Mouse (Mus musculus) lung, embryonic 16.5 days (tissue): ENCODE measurements at regions not wholly inside any gene's neighbourhood (a gene's known extent, or its start where the extent isn't known, plus 50 kb on each side); places are given as distances from the start of the nearest gene placed in this dataset.

Source experiments
- ATAC-seq: fragments of 200-750 bp; cut with Nextera tagmentation; 2 replicates; pipeline ENCODE4 v1.8.0; 2017; ENCODE audit warnings: low read depth, mild to moderate bottlenecking, moderate library complexity
- H3K27ac ChIP-seq: fragments of 300-500 bp; sonication (generic); 2 replicates; pipeline ENCODE4 v1.5.1; 2014; ENCODE audit warnings: mild to moderate bottlenecking, control low read depth, low read length
- H3K27me3 ChIP-seq: fragments of 300-500 bp; sonication (generic); 2 replicates; pipeline ENCODE4 v1.6.1; 2014; ENCODE audit warnings: low read depth, low read length, mixed read lengths; ENCODE audit not compliant: control insufficient read depth, insufficient read depth
- H3K36me3 ChIP-seq: fragments of 300-500 bp; sonication (generic); 2 replicates; pipeline ENCODE4 v1.6.1; 2014; ENCODE audit warnings: low read length; ENCODE audit not compliant: control insufficient read depth, insufficient read depth
- H3K4me1 ChIP-seq: fragments of 300-500 bp; sonication (generic); replicated peaks from 2 replicates; pipeline ENCODE4 v1.6.1; 2014; ENCODE audit warnings: low read length, mixed read lengths; ENCODE audit not compliant: control insufficient read depth, insufficient read depth
- H3K4me2 ChIP-seq: fragments of 300-500 bp; sonication (generic); 2 replicates; pipeline ENCODE4 v1.6.1; 2014; ENCODE audit warnings: low read depth, low read length, control low read depth
- H3K4me3 ChIP-seq: fragments of 300-500 bp; sonication (generic); 2 replicates; pipeline ENCODE4 v1.5.1; 2014; ENCODE audit warnings: mild to moderate bottlenecking, low read length, control low read depth
- H3K9ac ChIP-seq: fragments of 300-500 bp; sonication (generic); 2 replicates; pipeline ENCODE4 v1.6.1; 2014; ENCODE audit warnings: low read length, control low read depth
- H3K9me3 ChIP-seq: fragments of 300-500 bp; sonication (generic); 2 replicates; pipeline ENCODE4 v1.6.1; 2016; ENCODE audit warnings: low read length; ENCODE audit not compliant: control insufficient read depth
- WGBS: fragments of 180-500 bp; shearing (Covaris S2); extraction: QIAGEN DNeasy Blood & Tissue Kit; methylation state at CpG from one replicate; pipeline ENCODE4 v1.1.7; 2014; 5-methylcytosine and 5-hydroxymethylcytosine counted together

DNA sequence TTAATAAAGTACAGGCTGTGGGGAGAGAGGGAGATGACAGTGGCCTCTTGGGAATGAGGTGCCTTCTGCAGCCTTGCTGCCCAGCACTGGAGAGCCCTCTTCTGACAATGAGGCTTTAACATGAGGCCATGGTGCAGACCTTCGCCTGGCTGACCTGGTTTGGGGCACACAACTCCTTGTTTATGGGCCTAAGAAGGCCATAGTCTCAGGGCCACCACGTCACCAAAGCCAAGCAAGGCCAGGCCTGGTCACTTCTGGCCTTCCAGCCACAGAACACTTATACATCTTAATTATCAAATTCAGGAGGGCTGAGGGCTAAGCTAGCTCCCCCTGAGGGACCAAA lies 70.7 kb upstream of the Ptpn1 start:
- Histone ChIP-seq H3K27ac (peak overlapping the region; percentile 92), H3K4me3 (no peak overlapping the region), H3K4me1 (peaks cover 55% of the 10 kb centered on the region), H3K4me2 (no peak overlapping the region), H3K9me3 (no peaks in the 10 kb centered on the region), H3K27me3 (no peaks in the 10 kb centered on the region), H3K9ac (peak overlapping the region; percentile 29; the same call in 1 of the 2 replicates), H3K36me3 (no peaks in the 10 kb centered on the region)
- no peak for ATAC-seq
- WGBS, result 88% methylated on average over 2 of the region's 2 CpGs

DNA sequence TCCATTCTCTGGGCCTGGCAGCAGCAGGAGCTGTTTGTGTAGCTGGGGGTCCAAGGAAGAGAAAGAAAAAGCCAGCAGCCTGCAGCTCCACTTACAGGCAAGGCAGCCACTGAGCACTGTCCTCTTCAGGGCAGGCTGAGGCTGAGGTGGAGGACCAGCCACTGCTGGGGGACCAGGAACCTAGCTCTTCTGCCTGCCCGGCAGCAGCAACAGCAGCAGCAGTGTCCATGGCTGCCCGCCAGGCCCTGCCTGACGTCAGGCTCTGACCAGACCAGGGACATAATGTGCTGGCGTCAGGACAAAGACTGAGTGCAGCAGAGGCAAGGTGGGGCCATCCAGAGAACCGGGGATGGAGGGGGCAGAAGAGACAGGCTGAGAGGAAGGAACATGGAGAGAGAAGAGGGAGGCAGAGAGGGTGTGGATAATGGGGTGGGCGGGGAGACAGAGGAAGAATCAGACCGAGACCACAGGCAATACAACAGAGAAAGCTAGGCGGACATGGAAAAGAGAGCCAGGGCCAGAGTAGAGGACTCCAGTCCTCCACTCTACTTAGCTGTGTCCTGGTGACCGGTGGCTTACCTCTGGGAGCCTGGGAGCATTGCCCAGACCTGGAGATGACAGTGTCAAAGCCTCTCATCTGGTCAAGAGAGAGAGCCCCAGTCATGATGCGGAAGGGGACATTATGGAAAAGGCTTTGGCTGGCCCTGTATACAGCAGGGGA lies 71.2 kb upstream of the Ptpn1 start:
- no peak overlapping the region for H3K4me2 ChIP-seq
- peak overlapping the region; percentile 59 for H3K9ac ChIP-seq
- ATAC-seq, result peak; percentile 92
- H3K27me3 ChIP-seq, result no peaks in the 10 kb centered on the region
- WGBS, result 31% methylated on average over 10 of the region's 10 CpGs
- H3K27ac ChIP-seq, result peak overlapping the region; percentile 92
- H3K4me3 ChIP-seq, result no peak overlapping the region
- peaks cover 52% of the 10 kb centered on the region for H3K4me1 ChIP-seq
- no peaks in the 10 kb centered on the region for H3K9me3 ChIP-seq
- H3K36me3 ChIP-seq, result no peaks in the 10 kb centered on the region

DNA sequence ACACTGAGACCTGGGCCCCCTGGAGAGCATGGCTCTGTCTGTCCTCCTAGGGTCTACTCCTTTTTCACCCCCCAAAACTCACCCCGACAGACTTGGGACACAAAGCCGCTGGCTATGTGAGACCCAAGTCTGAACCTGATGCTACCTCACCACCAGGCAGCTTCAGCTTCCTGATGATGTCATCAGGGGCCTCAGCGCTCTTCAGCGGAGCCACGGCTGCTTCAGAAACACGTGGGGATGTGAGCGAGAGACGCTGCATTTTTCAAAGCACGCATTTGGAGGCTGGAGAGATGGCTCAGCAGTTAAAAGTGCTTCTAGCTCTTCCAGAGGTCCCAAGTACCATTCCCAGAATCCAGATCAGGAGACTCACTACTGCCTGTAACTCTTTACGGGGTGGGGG lies 72.3 kb upstream of the Ptpn1 start:
- Histone ChIP-seq H3K9me3 (no peaks in the 10 kb centered on the region), H3K4me2 (no peak overlapping the region), H3K36me3 (no peaks in the 10 kb centered on the region), H3K4me3 (no peak overlapping the region), H3K4me1 (peaks cover 41% of the 10 kb centered on the region), H3K9ac (no peak overlapping the region), H3K27me3 (no peaks in the 10 kb centered on the region), H3K27ac (peak overlapping the region; percentile 92; the same call in 1 of the 2 replicates)
- no peak for ATAC-seq
- 36% methylated on average over 10 of the region's 10 CpGs for WGBS

DNA sequence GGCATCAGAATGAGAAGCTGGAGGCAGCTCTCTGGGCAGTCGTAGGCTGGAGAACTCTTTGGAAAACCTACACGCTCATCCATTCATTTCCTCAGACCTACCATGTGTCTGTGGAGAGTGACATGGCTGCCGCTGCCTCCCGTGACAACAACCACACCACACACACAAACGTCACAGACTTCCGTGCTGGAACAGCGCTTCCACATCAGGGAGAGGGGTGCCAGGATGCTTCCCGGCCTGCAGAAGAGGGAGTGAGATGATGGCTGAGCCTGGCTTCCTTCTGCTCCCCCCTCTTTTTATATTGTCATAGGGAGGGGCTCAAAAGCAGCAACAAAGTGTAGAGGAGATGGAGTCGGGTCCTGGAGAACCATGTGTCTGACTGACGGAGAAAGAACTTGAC lies 73.5 kb upstream of the Ptpn1 start:
- no peak overlapping the region for H3K27ac ChIP-seq
- H3K4me2 ChIP-seq, result no peak overlapping the region
- no peak for ATAC-seq
- H3K4me3 ChIP-seq, result no peak overlapping the region
- no peaks in the 10 kb centered on the region for H3K27me3 ChIP-seq
- no peaks in the 10 kb centered on the region for H3K36me3 ChIP-seq
- WGBS, result 65% methylated on average over 10 of the region's 10 CpGs
- H3K4me1 ChIP-seq, result peaks cover 29% of the 10 kb centered on the region
- H3K9me3 ChIP-seq, result no peaks in the 10 kb centered on the region
- no peak overlapping the region for H3K9ac ChIP-seq

DNA sequence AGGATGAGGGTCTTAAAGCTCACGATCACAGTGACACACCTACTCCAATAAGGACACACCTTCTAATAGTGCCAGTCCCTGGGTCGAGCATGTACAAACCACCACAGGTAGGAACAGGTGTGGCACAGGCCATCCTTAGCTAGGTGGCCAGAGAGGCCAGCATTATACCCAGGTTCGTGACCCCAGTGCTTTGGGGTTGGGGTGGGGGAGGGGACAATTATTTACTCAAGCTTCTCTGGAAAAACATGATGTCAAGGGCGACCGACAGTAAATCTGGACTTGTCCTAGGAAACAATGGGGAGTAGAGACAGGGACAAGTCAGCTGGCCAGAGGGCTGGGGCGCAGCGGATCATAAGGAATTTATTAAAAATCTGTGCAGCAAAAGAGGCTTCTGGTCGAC lies 73.9 kb upstream of the Ptpn1 start:
- 58% methylated on average over 8 of the region's 8 CpGs for WGBS
- Histone ChIP-seq H3K9ac (no peak overlapping the region), H3K36me3 (no peaks in the 10 kb centered on the region), H3K4me1 (peaks cover 26% of the 10 kb centered on the region), H3K4me2 (no peak overlapping the region), H3K27me3 (no peaks in the 10 kb centered on the region), H3K27ac (no peak overlapping the region), H3K9me3 (no peaks in the 10 kb centered on the region), H3K4me3 (no peak overlapping the region)
- ATAC-seq, result no peak

DNA sequence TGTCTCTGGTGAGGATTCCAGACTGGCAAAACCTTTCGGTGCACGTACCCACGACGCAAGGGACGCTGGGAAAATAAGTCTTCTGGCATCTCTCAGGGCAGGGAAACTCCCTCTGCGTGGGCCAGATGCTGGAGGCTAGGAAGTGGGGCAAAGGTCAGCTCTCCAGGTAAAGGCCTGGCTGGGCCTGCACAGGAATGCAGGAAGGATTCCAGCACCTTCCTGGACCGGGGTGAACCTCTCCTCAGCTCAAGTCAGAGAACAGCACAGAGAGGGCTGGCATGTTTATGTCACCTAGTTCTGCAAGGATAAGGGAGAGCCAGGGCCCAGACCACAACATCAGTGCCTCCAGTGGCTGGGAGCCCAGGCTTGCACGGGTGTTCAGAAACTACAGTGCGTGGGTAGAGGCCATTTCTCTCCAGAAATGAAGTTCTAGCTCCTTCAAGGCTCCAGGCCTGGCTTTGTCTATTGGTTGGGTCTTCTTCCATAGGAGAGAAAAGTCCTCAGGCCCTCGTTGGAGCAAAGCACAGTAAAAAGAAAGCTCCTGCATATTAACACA lies 74.9 kb upstream of the Ptpn1 start:
- H3K9me3 ChIP-seq, result no peaks in the 10 kb centered on the region
- no peak overlapping the region for H3K4me3 ChIP-seq
- H3K36me3 ChIP-seq, result no peaks in the 10 kb centered on the region
- H3K27me3 ChIP-seq, result no peaks in the 10 kb centered on the region
- no peak for ATAC-seq
- no peak overlapping the region for H3K27ac ChIP-seq
- 62% methylated on average over 10 of the region's 10 CpGs for WGBS
- peaks cover 29% of the 10 kb centered on the region for H3K4me1 ChIP-seq
- H3K4me2 ChIP-seq, result no peak overlapping the region
- H3K9ac ChIP-seq, result no peak overlapping the region

DNA sequence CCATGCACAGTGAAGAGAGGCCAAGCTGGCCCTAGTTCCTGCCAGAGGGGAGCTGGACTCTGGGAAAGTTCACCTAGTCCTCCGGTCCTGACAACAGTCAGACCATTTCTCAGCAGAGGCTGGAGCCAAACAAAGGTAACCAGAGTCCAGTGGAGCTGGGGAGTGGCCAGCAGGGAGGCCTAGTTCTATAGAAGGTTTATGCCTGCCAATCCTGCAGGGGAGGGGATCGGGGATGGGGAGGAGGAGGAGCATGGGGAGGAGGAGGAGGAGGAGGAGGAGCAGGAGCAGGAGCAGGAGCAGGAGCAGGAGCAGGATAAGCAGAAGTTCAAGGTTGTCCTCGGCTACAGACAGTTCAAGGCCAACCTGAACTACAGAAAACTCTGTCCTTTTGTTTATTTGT lies 75.8 kb upstream of the Ptpn1 start:
- no peak for ATAC-seq
- Histone ChIP-seq H3K9ac (0 out of 2 replicates have a peak overlapping the region, but pooled peaks have one; percentile 27), H3K27me3 (no peaks in the 10 kb centered on the region), H3K4me2 (no peak overlapping the region), H3K4me1 (peaks cover 37% of the 10 kb centered on the region), H3K9me3 (no peaks in the 10 kb centered on the region), H3K36me3 (no peaks in the 10 kb centered on the region), H3K4me3 (no peak overlapping the region), H3K27ac (peak overlapping the region; percentile 10; the same call in 1 of the 2 replicates)
- 49% methylated on average over 3 of the region's 3 CpGs for WGBS

DNA sequence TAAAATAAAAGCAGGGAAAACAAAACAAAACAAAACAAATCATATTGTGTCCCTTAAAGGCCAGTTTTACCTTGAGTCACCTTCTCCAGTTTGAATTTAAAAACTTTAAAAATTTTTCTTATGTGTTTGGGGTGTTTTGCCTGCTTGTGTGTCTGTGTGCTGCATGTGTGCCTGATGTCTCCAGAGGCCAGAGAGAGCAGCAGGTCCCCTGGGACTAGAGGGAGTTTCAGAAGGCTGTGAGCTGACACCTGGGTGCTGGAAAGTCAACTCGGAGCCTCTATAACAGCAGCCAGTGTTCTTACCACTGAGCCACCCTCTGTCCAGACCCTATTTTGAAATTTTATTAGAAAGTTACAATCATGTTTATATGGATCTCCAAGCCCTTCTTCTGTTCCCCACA lies 77.8 kb upstream of the Ptpn1 start:
- Histone ChIP-seq H3K27me3 (no peaks in the 10 kb centered on the region), H3K4me2 (no peak overlapping the region), H3K27ac (no peak overlapping the region), H3K4me3 (no peak overlapping the region), H3K4me1 (peaks cover 21% of the 10 kb centered on the region), H3K36me3 (no peaks in the 10 kb centered on the region), H3K9me3 (no peaks in the 10 kb centered on the region), H3K9ac (no peak overlapping the region)
- WGBS, result 75% methylated on average over 1 of the region's 1 CpGs
- ATAC-seq, result no peak

DNA sequence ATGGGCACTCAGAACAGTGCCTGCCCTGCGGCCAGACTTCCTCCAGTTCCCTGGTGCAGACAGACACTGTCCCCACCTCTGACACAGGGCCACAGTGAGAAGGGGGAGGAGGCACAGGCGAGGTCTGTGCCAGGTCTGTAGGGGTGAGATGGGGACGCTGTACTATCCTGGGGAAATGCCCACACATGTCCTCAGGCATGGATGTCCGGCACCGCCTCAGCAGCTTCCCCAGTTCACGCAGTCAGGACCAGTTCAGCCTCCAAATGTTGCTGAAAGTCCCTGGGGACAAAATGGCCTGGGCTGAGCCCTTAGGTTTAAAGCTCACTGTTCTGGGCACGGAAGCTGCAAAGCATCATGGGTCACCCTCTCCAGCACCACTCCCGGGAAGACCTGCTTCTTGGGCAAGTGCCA lies 78.4 kb upstream of the Ptpn1 start:
- Histone ChIP-seq H3K4me1 (peaks cover 21% of the 10 kb centered on the region), H3K9ac (no peak overlapping the region; the same call in 1 of the 2 replicates), H3K27me3 (no peaks in the 10 kb centered on the region), H3K9me3 (no peaks in the 10 kb centered on the region), H3K4me2 (no peak overlapping the region), H3K27ac (peak overlapping the region; percentile 29; the same call in 1 of the 2 replicates), H3K36me3 (no peaks in the 10 kb centered on the region), H3K4me3 (no peak overlapping the region)
- 69% methylated on average over 8 of the region's 8 CpGs for WGBS
- no peak for ATAC-seq
